In genomic region chr14:87123091-87123490, GRCm38 (mm10) we compare ENCODE assay signal across 31 mouse cellular contexts. TPM values are rescaled to one million over a fixed set of nuclear protein-coding genes. Genes with fewer than 3 reads are reported as not detected.
DNase-seq lines count a peak whose midpoint lies in the region; ATAC-seq and TF ChIP-seq lines count a peak whose summit lies in the region.
"Had no signal": no experiment of that assay in that cellular context is flagged by ENCODE, and none has a peak within 500 bp of the region (broad histone marks: within the 10 kb centered on the region; RNA-seq: fewer than 3 reads in every experiment).

No protein-coding gene starts in this region.

- H3K4me1 ChIP-seq in E14TG2a.4 (replicated peaks; ENCODE audit: low read depth, low read length) = peaks cover 26% of the 10 kb centered on the region
- H3K4me1 ChIP-seq in forebrain, postnatal 0 days (ENCODE audit: insufficient read depth) = no peaks in the 10 kb centered on the region
- H3K4me1 ChIP-seq: embryonic facial prominence, embryonic 15.5 days; hindbrain, embryonic 12.5 days; intestine, embryonic 15.5 days; stomach, embryonic 15.5 days had no signal

- no peak overlapping the region for H3K9ac ChIP-seq in forebrain, postnatal 0 days
- H3K9ac ChIP-seq: embryonic facial prominence, embryonic 15.5 days; forebrain, embryonic 12.5 days; hindbrain, embryonic 12.5 days; intestine, embryonic 15.5 days; liver, embryonic 12.5 days; liver, postnatal 0 days; stomach, embryonic 15.5 days had no signal

- H3K27me3 ChIP-seq in E14TG2a.4 (ENCODE audit: insufficient read depth, low read length) = 0 out of 2 replicates have a peak, but pooled peaks cover 2% of the 10 kb centered on the region
- H3K27me3 ChIP-seq in forebrain, postnatal 0 days (ENCODE audit: insufficient read depth, low read length) = no peaks in the 10 kb centered on the region
- H3K27me3 ChIP-seq: CH12.LX; embryonic facial prominence, embryonic 15.5 days; forebrain, embryonic 12.5 days; hindbrain, embryonic 12.5 days; intestine, embryonic 15.5 days; liver, embryonic 12.5 days; stomach, embryonic 15.5 days had no signal

- H3K36me3 ChIP-seq in E14TG2a.4 (ENCODE audit: insufficient read depth, low read length) = peaks cover 3% of the 10 kb centered on the region
- H3K36me3 ChIP-seq in forebrain, postnatal 0 days (ENCODE audit: insufficient read depth) = no peaks in the 10 kb centered on the region
- H3K36me3 ChIP-seq: embryonic facial prominence, embryonic 15.5 days; forebrain, embryonic 12.5 days; hindbrain, embryonic 12.5 days; intestine, embryonic 15.5 days; stomach, embryonic 15.5 days had no signal

- DNase-seq in frontal cortex, postnatal 10 days (ENCODE audit: low spot score in 2 of 2) = no peak
- DNase-seq in lung, postnatal 10 days = peak; percentile 9
- no peak for DNase-seq in lung, postnatal 25 days (ENCODE audit: low spot score)
- DNase-seq in ZHBTc4 (ENCODE audit: low read depth, low spot score) = peak; percentile 57
- DNase-seq in forebrain, postnatal 0 days = no peak
- DNase-seq in gastrocnemius, postnatal 4 days (ENCODE audit: low spot score in 2 of 2) = no peak
- DNase-seq: adrenal gland, adult 8-10 months; cerebellum, adult 8-10 months; cerebellum, postnatal 25 days; heart, adult 11 months; heart, postnatal 36 days; kidney, adult 2 months; kidney, postnatal 14 days; liver, postnatal 0 days; thymus, adult 2 months; thymus, postnatal 36 days had no signal

- no peaks in the 10 kb centered on the region for H3K9me3 ChIP-seq in E14TG2a.4 (ENCODE audit: low read length)
- no peaks in the 10 kb centered on the region for H3K9me3 ChIP-seq in forebrain, postnatal 0 days (ENCODE audit: low read length)
- H3K9me3 ChIP-seq: embryonic facial prominence, embryonic 10.5 days; embryonic facial prominence, embryonic 15.5 days; forebrain, embryonic 12.5 days; hindbrain, embryonic 12.5 days; intestine, embryonic 15.5 days; liver, embryonic 12.5 days; stomach, embryonic 15.5 days had no signal

- H3K4me2 ChIP-seq in forebrain, postnatal 0 days (ENCODE audit: low read depth) = no peak overlapping the region
- H3K4me2 ChIP-seq: embryonic facial prominence, embryonic 15.5 days; forebrain, embryonic 12.5 days; heart, embryonic 11.5 days; hindbrain, embryonic 12.5 days; intestine, embryonic 15.5 days; liver, embryonic 12.5 days; stomach, embryonic 15.5 days had no signal

- H3K27ac ChIP-seq in forebrain, postnatal 0 days (ENCODE audit: low read depth, low read length) = no peak overlapping the region
- H3K27ac ChIP-seq: embryonic facial prominence, embryonic 10.5 days; embryonic facial prominence, embryonic 15.5 days; forebrain, embryonic 12.5 days; hindbrain, embryonic 12.5 days; hindbrain, postnatal 0 days; intestine, embryonic 15.5 days; left cerebral cortex, adult 2 months; liver, embryonic 12.5 days; macrophage; stomach, embryonic 15.5 days had no signal

- peak; percentile 73 for ATAC-seq in frontal cortex, adult (ENCODE audit: low TSS enrichment)
- no peak for ATAC-seq in forebrain, postnatal 0 days
- ATAC-seq: hindbrain, postnatal 0 days; intestine, embryonic 15.5 days; liver, embryonic 12.5 days; liver, postnatal 0 days; midbrain, embryonic 16.5 days had no signal

- TF ChIP-seq CTCF in E14TG2a.4 (conservative IDR thresholded peaks at IDR 0.05; ENCODE audit: low read length) = no peak
- TF ChIP-seq CTCF in forebrain, postnatal 0 days (IDR thresholded peaks at IDR 0.05; ENCODE audit: low read depth) = no peak

- peak overlapping the region; percentile 51 for H3K4me3 ChIP-seq in E14TG2a.4 (replicated peaks; ENCODE audit: low read length)
- H3K4me3 ChIP-seq in forebrain, postnatal 0 days (ENCODE audit: low read depth, low read length) = no peak overlapping the region
- H3K4me3 ChIP-seq: embryonic facial prominence, embryonic 10.5 days; embryonic facial prominence, embryonic 15.5 days; forebrain, embryonic 12.5 days; hindbrain, embryonic 12.5 days; intestine, embryonic 15.5 days; left cerebral cortex, adult 2 months; liver, embryonic 12.5 days; stomach, embryonic 15.5 days had no signal

- 82% methylated on average over 15 of the region's 15 CpGs for WGBS in forebrain, postnatal 0 days

RNA-seq across cellular contexts. Expression of gene Diaph3, which starts 17.9 kb away (rescaled TPM):
- total RNA-seq in forebrain, postnatal 0 days (2014; rRNA removed) = 4.1 and 5.9 TPM in 2 replicates
- polyA plus RNA-seq in forebrain, postnatal 0 days (2015; fragmentation: Nextera tagmentation; extraction: Ambion mirVana) = 1.7 and 3.7 TPM in 2 replicates
- total RNA-seq in gastrocnemius, postnatal 4 days (2021) = 10 to 100 TPM; 12.1 to 15.3 TPM

Comparison
In these comparisons a context has a peak if more than half of its experiments do, and no peak if none do; other contexts are left out.
1. DNase-seq: peak in lung, postnatal 10 days (single experiment) and ZHBTc4 (single experiment); none in frontal cortex, postnatal 10 days (0 of 2), lung, postnatal 25 days (single experiment), forebrain, postnatal 0 days (single experiment) and gastrocnemius, postnatal 4 days (0 of 2).